ENCODE assay signal across 35 mouse cellular contexts in genomic region chr1:69831002-69831401, GRCm38 (mm10). TPM values are rescaled to one million over a fixed set of nuclear protein-coding genes. Genes with fewer than 3 reads are reported as not detected.
DNase-seq lines count a peak whose midpoint lies in the region; ATAC-seq lines count a peak whose summit lies in the region.
"Had no signal": no experiment of that assay in that cellular context is flagged by ENCODE, and none has a peak within 500 bp of the region (broad histone marks: within the 10 kb centered on the region; RNA-seq: fewer than 3 reads in every experiment).

No protein-coding gene starts in this region.

- no peak overlapping the region for H3K4me2 ChIP-seq in intestine, embryonic 16.5 days (ENCODE audit: low read depth, low read length)
- H3K4me2 ChIP-seq: embryonic facial prominence, embryonic 13.5 days; forebrain, embryonic 12.5 days; heart, embryonic 12.5 days; heart, embryonic 15.5 days; hindbrain, embryonic 14.5 days; intestine, embryonic 15.5 days had no signal

- no peak overlapping the region for H3K9ac ChIP-seq in intestine, embryonic 16.5 days (ENCODE audit: low read depth, low read length)
- H3K9ac ChIP-seq: embryonic facial prominence, embryonic 13.5 days; forebrain, embryonic 12.5 days; heart, embryonic 12.5 days; heart, embryonic 15.5 days; hindbrain, embryonic 14.5 days; intestine, embryonic 15.5 days had no signal

- peak; percentile 70 for ATAC-seq in common myeloid progenitor, adult 5-6 weeks (replicated peaks; ENCODE audit: low read depth, poor library complexity, severe bottlenecking)
- ATAC-seq in intestine, embryonic 16.5 days: no peak
- ATAC-seq: forebrain, embryonic 16.5 days; hindbrain, postnatal 0 days; intestine, embryonic 15.5 days; Patski had no signal

- H3K27me3 ChIP-seq in intestine, embryonic 16.5 days (replicated peaks; ENCODE audit: control insufficient read depth, insufficient read depth, low read length): no peaks in the 10 kb centered on the region
- H3K27me3 ChIP-seq: CH12.LX; embryonic facial prominence, embryonic 13.5 days; forebrain, embryonic 12.5 days; heart, embryonic 12.5 days; heart, embryonic 15.5 days; intestine, embryonic 15.5 days had no signal

- H3K27ac ChIP-seq in intestine, embryonic 16.5 days (ENCODE audit: low read length): no peak overlapping the region
- H3K27ac ChIP-seq: embryonic facial prominence, embryonic 10.5 days; embryonic facial prominence, embryonic 13.5 days; forebrain, embryonic 12.5 days; gastrocnemius, adult 2 months; heart, embryonic 15.5 days; hindbrain, embryonic 10.5 days; hindbrain, embryonic 14.5 days; hindbrain, postnatal 0 days; intestine, embryonic 15.5 days had no signal

- peak; percentile 51 for DNase-seq in thymus, postnatal 0 days (ENCODE audit: low spot score)
- DNase-seq in thymus, postnatal 4 days: no peak
- DNase-seq in naive thymus-derived CD4-positive, alpha-beta T cell, adult 2 months (ENCODE audit: low read depth): peak; percentile 4
- DNase-seq in thymus, postnatal 36 days: peak; percentile 15
- DNase-seq in lung, postnatal 4 days: no peak
- DNase-seq in retina, embryonic 14.5 days (ENCODE audit: low spot score): no peak
- DNase-seq: adrenal gland, postnatal 10 days; adrenal gland, postnatal 36 days; B cell, adult 2 months; cerebellum, adult 18-20 months; cerebellum, adult 9-10 months; cerebellum, postnatal 14 days; embryo, embryonic 11 days; gastrocnemius, adult 2 months; gastrocnemius, postnatal 14 days; heart, adult 18-20 months; heart, postnatal 10 days; heart, postnatal 36 days had no signal

- no peaks in the 10 kb centered on the region for H3K36me3 ChIP-seq in intestine, embryonic 16.5 days (ENCODE audit: control insufficient read depth, insufficient read depth, low read length)
- H3K36me3 ChIP-seq: embryonic facial prominence, embryonic 10.5 days; embryonic facial prominence, embryonic 13.5 days; forebrain, embryonic 12.5 days; G1E; heart, embryonic 12.5 days; heart, embryonic 15.5 days; hindbrain, embryonic 10.5 days; intestine, embryonic 15.5 days had no signal

- H3K4me3 ChIP-seq in intestine, embryonic 16.5 days (ENCODE audit: low read length): no peak overlapping the region
- H3K4me3 ChIP-seq: embryonic facial prominence, embryonic 10.5 days; embryonic facial prominence, embryonic 13.5 days; erythroblast, embryonic 14.5 days; forebrain, embryonic 12.5 days; gastrocnemius, adult 2 months; heart, embryonic 12.5 days; heart, embryonic 15.5 days; hindbrain, embryonic 10.5 days; intestine, embryonic 15.5 days had no signal

- H3K9me3 ChIP-seq in intestine, embryonic 16.5 days (ENCODE audit: control insufficient read depth, low read length): no peaks in the 10 kb centered on the region
- H3K9me3 ChIP-seq: embryonic facial prominence, embryonic 10.5 days; embryonic facial prominence, embryonic 13.5 days; forebrain, embryonic 12.5 days; G1E; heart, embryonic 12.5 days; heart, embryonic 15.5 days; hindbrain, embryonic 10.5 days; intestine, embryonic 15.5 days had no signal

- H3K4me1 ChIP-seq in intestine, embryonic 16.5 days (ENCODE audit: control insufficient read depth, insufficient read depth, low read length): no peaks in the 10 kb centered on the region; the same call in 1 of the 2 replicates
- H3K4me1 ChIP-seq: heart, embryonic 12.5 days had no signal

- WGBS in intestine, embryonic 16.5 days: 91% methylated on average over 2 of the region's 2 CpGs

RNA-seq across cellular contexts. Expression of gene Spag16, which starts 4.2 kb away (rescaled TPM):
- 0.37 and 0.60 TPM in 2 replicates for polyA plus RNA-seq in thymus, postnatal 0 days (2015; fragmentation: Nextera tagmentation; extraction: Ambion mirVana)
- total RNA-seq in common myeloid progenitor, adult 5-6 weeks (2017): 0.05 TPM in 1 of 2 replicates, not detected in the other
- 0.09 and 0.13 TPM in 2 replicates for polyA plus RNA-seq in intestine, embryonic 16.5 days (2015; fragmentation: Nextera tagmentation; extraction: Ambion mirVana)
- total RNA-seq: adrenal gland, adult 18-20 months; adrenal gland, postnatal 10 days; adrenal gland, postnatal 36 days; CH12.LX; G1E; gastrocnemius, adult 2 months; gastrocnemius, postnatal 14 days; heart, postnatal 10 days; heart, postnatal 36 days had no signal
- polyA plus RNA-seq: erythroblast, embryonic 14.5 days; G1E; Patski had no signal

Comparison
In these comparisons a context has a peak if more than half of its experiments do, and no peak if none do; other contexts are left out.
1. DNase-seq: peak in thymus, postnatal 0 days (single experiment), naive thymus-derived CD4-positive, alpha-beta T cell, adult 2 months (single experiment) and thymus, postnatal 36 days (2 of 2); none in thymus, postnatal 4 days (single experiment), lung, postnatal 4 days (0 of 2) and retina, embryonic 14.5 days (single experiment).